Mouse (Mus musculus): Measurements from ENCODE around the gene Inpp4a. TPM values are rescaled to one million over a fixed set of nuclear protein-coding genes. Genes with fewer than 3 reads are reported as not detected.

Inpp4a gene
- total and polyA plus RNA-seq, 3 experiments: 1.5 to 7.0 (median 4.0) TPM

DNA sequence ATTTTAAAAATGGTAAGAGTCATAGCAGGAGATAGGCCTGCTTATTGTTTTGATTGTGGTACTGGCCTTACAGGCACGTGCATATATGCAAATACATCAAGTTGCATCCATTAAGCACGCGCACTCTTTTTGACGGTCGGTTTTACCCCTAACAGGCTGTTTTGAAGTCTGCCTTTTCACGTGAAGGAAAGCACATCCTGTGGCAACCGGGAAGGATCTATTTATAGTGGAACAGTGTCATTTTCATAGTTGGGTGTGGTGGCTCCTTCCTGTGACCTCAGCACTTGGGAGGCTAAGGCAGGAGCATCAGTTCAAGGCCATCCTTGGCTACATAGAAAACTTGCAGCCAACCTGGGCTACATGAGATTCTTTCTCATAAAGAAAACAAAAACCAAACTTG is 13.1 kb upstream of the Inpp4a start:
- Histone ChIP-seq H3K79me2 (replicated peaks; ENCODE audit: control insufficient read depth, extremely low read depth, insufficient read depth, poor library complexity, severe bottlenecking) (no peaks in the 10 kb centered on the region), H3K4me3 (replicated peaks in 1 of 3; ENCODE audit: low read depth in 2 of 3, low read length in 2 of 3, poor library complexity in 1 of 3) (no peak overlapping the region), H3K9me3 (replicated peaks; ENCODE audit: low read length) (peaks cover 5% of the 10 kb centered on the region), H3K27ac (ENCODE audit: insufficient read depth, low read depth) (no peak overlapping the region), H3K27me3 (replicated peaks) (no peaks in the 10 kb centered on the region), H3K4me1 (ENCODE audit: control insufficient read depth in 1 of 2, insufficient read depth in 2 of 2) (no peaks in the 10 kb centered on the region), H3K9ac (ENCODE audit: insufficient read depth, low read depth) (no peak overlapping the region), H3K4me2 (ENCODE audit: insufficient read depth, low read depth, poor library complexity, severe bottlenecking) (no peak overlapping the region), H3K36me3 (replicated peaks in 1 of 2; ENCODE audit: control insufficient read depth in 1 of 2, insufficient read depth in 1 of 2, low read length in 1 of 2) (no peaks in the 10 kb centered on the region)
- TF ChIP-seq TCF12 (IDR thresholded peaks at IDR 0.05; ENCODE audit: low read depth, low read length) (no peak), GABPA (IDR thresholded peaks at IDR 0.05; ENCODE audit: insufficient replicate concordance, low read depth, low read length) (no peak), BHLHE40 (IDR thresholded peaks at IDR 0.05; ENCODE audit: low read depth, low read length) (peak; percentile 46; the same call in 1 of the 2 replicates), MAX (IDR thresholded peaks at IDR 0.05; ENCODE audit: low read length) (no peak)
- no peak for DNase-seq (ENCODE audit: extremely low read depth)
- dilution Hi-C loops (cut with MboI; ENCODE audit: extremely low pct_ligation_motif_present, extremely low pct_unique_long_range_greater_than_20kb, low sequenced_read_pairs) (no loop called here), in situ Hi-C loops (cut with MboI; ENCODE audit: low pct_ligation_motif_present, low pct_unique_long_range_greater_than_20kb, low sequenced_read_pairs) (loop anchor here (5.0 kb wide), 1 partner anchor 96 kb away; no protein-coding TSS in a partner anchor)

DNA sequence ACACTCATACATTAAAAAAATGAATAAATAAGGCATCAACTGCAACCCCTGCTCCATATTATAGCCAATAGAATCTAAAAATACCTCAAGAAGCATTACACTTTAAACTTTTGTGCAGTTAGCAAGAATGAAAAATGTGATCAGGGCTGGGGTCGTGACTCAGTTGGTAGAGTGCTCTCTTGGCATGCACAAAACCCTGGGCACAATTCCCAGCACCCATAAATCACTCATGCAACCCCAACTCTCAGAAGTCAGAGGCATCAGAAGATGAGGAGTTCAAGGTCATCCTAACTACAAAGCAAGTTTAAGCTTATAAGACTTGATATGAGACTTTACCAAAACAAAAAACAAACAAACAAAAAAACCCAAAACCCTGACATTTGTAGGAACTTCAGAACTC is 11.9 kb upstream of the Inpp4a start:
- DNase-seq (ENCODE audit: extremely low read depth): no peak
- no peaks in the 10 kb centered on the region for H3K79me2 ChIP-seq (replicated peaks; ENCODE audit: control insufficient read depth, extremely low read depth, insufficient read depth, poor library complexity, severe bottlenecking)
- H3K27me3 ChIP-seq (replicated peaks): no peaks in the 10 kb centered on the region
- H3K4me1 ChIP-seq (ENCODE audit: control insufficient read depth in 1 of 2, insufficient read depth in 2 of 2): no peaks in the 10 kb centered on the region
- H3K27ac ChIP-seq (ENCODE audit: insufficient read depth, low read depth): no peak overlapping the region
- no peak overlapping the region for H3K4me2 ChIP-seq (ENCODE audit: insufficient read depth, low read depth, poor library complexity, severe bottlenecking)
- in situ Hi-C loops (cut with MboI; ENCODE audit: low pct_ligation_motif_present, low pct_unique_long_range_greater_than_20kb, low sequenced_read_pairs): loop anchor here (5.0 kb wide), 1 partner anchor 95 kb away; no protein-coding TSS in a partner anchor
- peaks cover 5% of the 10 kb centered on the region for H3K9me3 ChIP-seq (replicated peaks; ENCODE audit: low read length)
- H3K4me3 ChIP-seq (replicated peaks in 1 of 3; ENCODE audit: low read depth in 2 of 3, low read length in 2 of 3, poor library complexity in 1 of 3): no peak overlapping the region
- TF ChIP-seq USF2 (conservative IDR thresholded peaks at IDR 0.05; ENCODE audit: low read depth, low read length) (no peak), NELFE (IDR thresholded peaks at IDR 0.05; ENCODE audit: low read depth, low read length) (no peak), BHLHE40 (IDR thresholded peaks at IDR 0.05; ENCODE audit: low read depth, low read length) (no peak), ZMIZ1 (IDR thresholded peaks at IDR 0.05; ENCODE audit: low read depth, low read length) (no peak), EP300 (IDR thresholded peaks at IDR 0.05; ENCODE audit: low read length) (no peak), MAX (IDR thresholded peaks at IDR 0.05; ENCODE audit: low read length) (no peak), GABPA (IDR thresholded peaks at IDR 0.05; ENCODE audit: insufficient replicate concordance, low read depth, low read length) (no peak), MEF2A (IDR thresholded peaks at IDR 0.05; ENCODE audit: borderline replicate concordance, low read depth, low read length) (no peak), SIN3A (IDR thresholded peaks at IDR 0.05; ENCODE audit: low read length) (no peak), CTCF (conservative IDR thresholded peaks at IDR 0.05 in 1 of 2, IDR thresholded peaks at IDR 0.05 in 1 of 2; ENCODE audit: low read depth in 2 of 2, low read length in 2 of 2) (no peak), CHD1 (IDR thresholded peaks at IDR 0.05; ENCODE audit: low read depth, low read length) (no peak), POLR2A (IDR thresholded peaks at IDR 0.05; ENCODE audit: low read depth, low read length) (no peak), TCF12 (IDR thresholded peaks at IDR 0.05; ENCODE audit: low read depth, low read length) (no peak), MXI1 (IDR thresholded peaks at IDR 0.05; ENCODE audit: low read depth, low read length) (no peak), ZKSCAN1 (IDR thresholded peaks at IDR 0.05; ENCODE audit: borderline replicate concordance, low read depth, low read length) (no peak), USF1 (IDR thresholded peaks at IDR 0.05; ENCODE audit: low read depth, low read length) (no peak), JUN (IDR thresholded peaks at IDR 0.05; ENCODE audit: insufficient read depth, low read depth, low read length) (no peak), MYC (IDR thresholded peaks at IDR 0.05; ENCODE audit: low read depth, low read length) (no peak), PAX5 (IDR thresholded peaks at IDR 0.05; ENCODE audit: low read length) (no peak)
- no peak overlapping the region for H3K9ac ChIP-seq (ENCODE audit: insufficient read depth, low read depth)
- no peaks in the 10 kb centered on the region for H3K36me3 ChIP-seq (replicated peaks in 1 of 2; ENCODE audit: control insufficient read depth in 1 of 2, insufficient read depth in 1 of 2, low read length in 1 of 2)
- dilution Hi-C loops (cut with MboI; ENCODE audit: extremely low pct_ligation_motif_present, extremely low pct_unique_long_range_greater_than_20kb, low sequenced_read_pairs): no loop called here
